ENCODE assay signal across 14 mouse cellular contexts in the genomic region with DNA sequence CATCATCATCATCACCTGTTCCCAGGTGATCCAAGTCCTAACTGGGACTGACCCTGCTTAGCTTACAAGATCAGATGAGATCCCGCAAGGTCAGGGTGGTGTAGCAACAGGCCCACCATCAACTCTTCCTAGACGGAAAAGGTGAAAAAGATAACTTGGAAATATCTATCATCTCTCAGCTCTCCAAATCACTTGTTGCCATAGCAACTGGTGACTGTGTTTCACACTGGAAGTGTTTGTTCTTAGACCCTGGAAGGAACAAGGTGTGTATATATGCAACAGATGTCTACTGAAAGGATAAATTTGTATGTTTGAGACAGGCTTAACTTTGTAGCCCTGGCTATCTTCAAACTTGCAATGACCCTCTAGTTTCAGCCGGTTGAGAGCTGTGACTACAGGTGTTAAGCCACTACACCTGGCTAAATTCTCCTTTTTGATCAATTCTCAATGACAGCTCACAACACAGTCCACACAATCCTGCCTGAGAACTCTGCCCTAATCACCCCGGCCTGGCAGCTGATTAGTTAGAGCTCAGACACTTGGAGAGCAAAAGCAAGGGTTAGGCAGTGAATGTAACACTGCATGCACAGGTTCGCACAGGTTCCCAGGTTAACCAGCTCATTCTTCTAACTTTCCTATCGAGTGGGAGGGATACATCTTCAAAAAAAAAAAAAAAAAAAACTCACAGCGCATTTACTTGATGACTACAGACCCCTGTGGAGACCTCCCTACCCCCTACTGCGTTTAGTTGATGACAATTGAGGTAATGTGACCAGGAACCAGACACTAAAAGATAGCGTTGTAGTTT. TPM values are rescaled to one million over a fixed set of nuclear protein-coding genes. Genes with fewer than 3 reads are reported as not detected.
A peak's percentile ranks its signal among the peaks of the same experiment; 100 is the strongest.
DNase-seq lines count a peak whose midpoint lies in the region; ATAC-seq lines count a peak whose summit lies in the region.
"Had no signal": no experiment of that assay in that cellular context is flagged by ENCODE, and none has a peak within 500 bp of the region (broad histone marks: within the 10 kb centered on the region; RNA-seq: fewer than 3 reads in every experiment).

No protein-coding gene starts in this region.

- no peak for ATAC-seq in midbrain, embryonic 14.5 days (ENCODE audit: low FRiP score, low TSS enrichment)
- ATAC-seq in midbrain, embryonic 15.5 days (replicated peaks), result no peak
- no peak for ATAC-seq in monocyte, adult 5-6 weeks (replicated peaks; ENCODE audit: insufficient number of reproducible peaks, low FRiP score, low TSS enrichment, poor library complexity, severe bottlenecking)
- ATAC-seq: forebrain, embryonic 15.5 days had no signal

- H3K4me2 ChIP-seq in midbrain, embryonic 14.5 days (ENCODE audit: low read length), result no peak overlapping the region
- H3K4me2 ChIP-seq in midbrain, embryonic 15.5 days, result no peak overlapping the region
- H3K4me2 ChIP-seq: embryonic facial prominence, embryonic 12.5 days; forebrain, embryonic 15.5 days had no signal

- H3K9me3 ChIP-seq in heart, embryonic 10.5 days, result no peaks in the 10 kb centered on the region
- H3K9me3 ChIP-seq in midbrain, embryonic 14.5 days (ENCODE audit: control insufficient read depth, low read length), result no peaks in the 10 kb centered on the region
- no peaks in the 10 kb centered on the region for H3K9me3 ChIP-seq in midbrain, embryonic 15.5 days
- H3K9me3 ChIP-seq: embryonic facial prominence, embryonic 12.5 days; forebrain, embryonic 15.5 days had no signal

- no peaks in the 10 kb centered on the region for H3K36me3 ChIP-seq in heart, embryonic 10.5 days
- H3K36me3 ChIP-seq in midbrain, embryonic 14.5 days (ENCODE audit: control insufficient read depth, insufficient read depth, low read length), result no peaks in the 10 kb centered on the region
- no peaks in the 10 kb centered on the region for H3K36me3 ChIP-seq in midbrain, embryonic 15.5 days (replicated peaks)
- H3K36me3 ChIP-seq: embryonic facial prominence, embryonic 12.5 days; forebrain, embryonic 15.5 days had no signal

- H3K9ac ChIP-seq in midbrain, embryonic 14.5 days (replicated peaks; ENCODE audit: low read length), result no peak overlapping the region
- no peak overlapping the region for H3K9ac ChIP-seq in midbrain, embryonic 15.5 days
- H3K9ac ChIP-seq: embryonic facial prominence, embryonic 12.5 days; forebrain, embryonic 15.5 days had no signal

- DNase-seq in heart, embryonic 10.5 days (ENCODE audit: low spot score), result no peak
- DNase-seq in heart, adult 8-10 months (ENCODE audit: low spot score), result no peak
- peak; percentile 58 for DNase-seq in midbrain, embryonic 14.5 days
- DNase-seq in induced T-regulatory cell, adult 2 months (ENCODE audit: low read depth), result peak; percentile 81
- DNase-seq in naive thymus-derived CD4-positive, alpha-beta T cell, adult 2 months (ENCODE audit: low read depth), result peak; percentile 75
- no peak for DNase-seq in left cerebral cortex, adult 9 months (ENCODE audit: low spot score in 2 of 2)
- DNase-seq: adrenal gland, postnatal 36 days; cerebellum, postnatal 14 days had no signal

- H3K27ac ChIP-seq in heart, embryonic 10.5 days, result peak overlapping the region; percentile 84
- no peak overlapping the region for H3K27ac ChIP-seq in midbrain, embryonic 14.5 days (replicated peaks; ENCODE audit: low read depth, low read length)
- no peak overlapping the region for H3K27ac ChIP-seq in midbrain, embryonic 15.5 days
- H3K27ac ChIP-seq: embryonic facial prominence, embryonic 12.5 days; forebrain, embryonic 15.5 days; layer of hippocampus, adult 2 months had no signal

- peaks cover 38% of the 10 kb centered on the region for H3K4me1 ChIP-seq in heart, embryonic 10.5 days
- H3K4me1 ChIP-seq in midbrain, embryonic 14.5 days (ENCODE audit: control insufficient read depth, insufficient read depth, low read length), result peaks cover 6% of the 10 kb centered on the region; the same call in 1 of the 2 replicates
- peaks cover 12% of the 10 kb centered on the region for H3K4me1 ChIP-seq in midbrain, embryonic 15.5 days
- H3K4me1 ChIP-seq: forebrain, embryonic 15.5 days had no signal

- H3K27me3 ChIP-seq in heart, embryonic 10.5 days (ENCODE audit: insufficient read depth, poor library complexity, severe bottlenecking), result 0 out of 2 replicates have a peak, but pooled peaks cover 5% of the 10 kb centered on the region
- no peaks in the 10 kb centered on the region for H3K27me3 ChIP-seq in midbrain, embryonic 14.5 days (ENCODE audit: control insufficient read depth, insufficient read depth, low read length)
- H3K27me3 ChIP-seq in midbrain, embryonic 15.5 days (replicated peaks), result no peaks in the 10 kb centered on the region
- H3K27me3 ChIP-seq: forebrain, embryonic 15.5 days had no signal

- WGBS in heart, embryonic 10.5 days, result 27% methylated on average over 9 of the region's 9 CpGs
- 43% methylated on average over 9 of the region's 9 CpGs for WGBS in midbrain, embryonic 14.5 days
- whole genome bisulfite sequencing in midbrain, embryonic 15.5 days, result 42% methylated on average over 9 of the region's 9 CpGs

- H3K4me3 ChIP-seq in heart, embryonic 10.5 days, result 0 out of 2 replicates have a peak overlapping the region, but pooled peaks have one; percentile 8
- H3K4me3 ChIP-seq in midbrain, embryonic 14.5 days (replicated peaks; ENCODE audit: low read depth, low read length), result no peak overlapping the region
- no peak overlapping the region for H3K4me3 ChIP-seq in midbrain, embryonic 15.5 days
- H3K4me3 ChIP-seq: embryonic facial prominence, embryonic 12.5 days; forebrain, embryonic 15.5 days; layer of hippocampus, adult 2 months had no signal

RNA-seq across cellular contexts. Expression of gene Bin2, which starts 3.7 kb away (rescaled TPM):
- polyA plus RNA-seq in heart, embryonic 10.5 days (2016; fragmentation: Nextera tagmentation; extraction: Ambion mirVana), result 4.3 and 10.3 TPM in 2 replicates
- 1 to 10 TPM in 2 of 4 experiments, under 1 TPM in 2; 0.84 to 2.6 (median 1.1) TPM for total RNA-seq in heart, adult 8-10 months (2022)
- polyA plus RNA-seq in midbrain, embryonic 14.5 days (2014; fragmentation: Nextera tagmentation; extraction: Ambion mirVana), result 0.61 and 1.8 TPM in 2 replicates
- polyA plus RNA-seq in midbrain, embryonic 15.5 days (2015; fragmentation: Nextera tagmentation; extraction: Ambion mirVana), result 0.96 and 1.0 TPM in 2 replicates
- 579 to 859 TPM (median 610 TPM) in 3 replicates for total RNA-seq in monocyte, adult 5-6 weeks (2017)
- polyA plus RNA-seq: C2C12 had no signal

RNA-seq across cellular contexts. Expression of gene Cela1, which starts 22.1 kb away (rescaled TPM):
- 1.5 and 2.4 TPM in 2 replicates for polyA plus RNA-seq in heart, embryonic 10.5 days (2016; fragmentation: Nextera tagmentation; extraction: Ambion mirVana)
- 1 to 10 TPM; 1.1 to 2.0 (median 1.5) TPM for total RNA-seq in heart, adult 8-10 months (2022)
- polyA plus RNA-seq in midbrain, embryonic 14.5 days (2014; fragmentation: Nextera tagmentation; extraction: Ambion mirVana), result 0.74 TPM in 1 of 2 replicates, not detected in the other
- 1.0 and 1.2 TPM in 2 replicates for polyA plus RNA-seq in midbrain, embryonic 15.5 days (2015; fragmentation: Nextera tagmentation; extraction: Ambion mirVana)
- total RNA-seq in monocyte, adult 5-6 weeks (2017), result 0.64 to 4.9 TPM (median 2.6 TPM) in 3 replicates

RNA-seq across cellular contexts. Expression of gene Smagp, which starts 28.9 kb away (rescaled TPM):
- polyA plus RNA-seq in heart, embryonic 10.5 days (2016; fragmentation: Nextera tagmentation; extraction: Ambion mirVana), result 16.2 and 16.9 TPM in 2 replicates
- total RNA-seq in heart, adult 8-10 months (2022), result 10 to 100 TPM; 10.9 to 20.2 (median 11.9) TPM
- 0.78 and 3.6 TPM in 2 replicates for polyA plus RNA-seq in midbrain, embryonic 14.5 days (2014; fragmentation: Nextera tagmentation; extraction: Ambion mirVana)
- polyA plus RNA-seq in midbrain, embryonic 15.5 days (2015; fragmentation: Nextera tagmentation; extraction: Ambion mirVana), result 4.0 and 4.9 TPM in 2 replicates
- 9.8 to 17.2 TPM (median 15.0 TPM) in 3 replicates for total RNA-seq in monocyte, adult 5-6 weeks (2017)

RNA-seq across cellular contexts. Expression of gene Dazap2, which starts 50.5 kb away (rescaled TPM):
- 209 and 212 TPM in 2 replicates for polyA plus RNA-seq in heart, embryonic 10.5 days (2016; fragmentation: Nextera tagmentation; extraction: Ambion mirVana)
- 100 to 1,000 TPM; 170 to 189 (median 183) TPM for total RNA-seq in heart, adult 8-10 months (2022)
- polyA plus RNA-seq in midbrain, embryonic 14.5 days (2014; fragmentation: Nextera tagmentation; extraction: Ambion mirVana), result 139 and 171 TPM in 2 replicates
- polyA plus RNA-seq in midbrain, embryonic 15.5 days (2015; fragmentation: Nextera tagmentation; extraction: Ambion mirVana), result 127 and 130 TPM in 2 replicates
- 302 to 403 TPM (median 317 TPM) in 3 replicates for total RNA-seq in monocyte, adult 5-6 weeks (2017)

Comparison
In these comparisons a context has a peak if more than half of its experiments do, and no peak if none do; other contexts are left out.
1. DNase-seq: peak in midbrain, embryonic 14.5 days (single experiment), induced T-regulatory cell, adult 2 months (single experiment) and naive thymus-derived CD4-positive, alpha-beta T cell, adult 2 months (single experiment); none in heart, embryonic 10.5 days (single experiment), heart, adult 8-10 months (single experiment) and left cerebral cortex, adult 9 months (0 of 2).